Mouse (Mus musculus) olfactory bulb, adult 2 months (tissue): ENCODE measurements at regions not wholly inside any gene's neighbourhood (a gene's known extent, or its start where the extent isn't known, plus 50 kb on each side); places are given as distances from the start of the nearest gene placed in this dataset.

Experiments
- CTCF ChIP-seq: fragments of 200-500 bp; IDR thresholded peaks from 2 replicates; pipeline ENCODE4 v1.5.1; 2012; ENCODE audit warnings: low read depth, mild to moderate bottlenecking, low read length, moderate library complexity; ENCODE audit not compliant: insufficient read depth
- POLR2A ChIP-seq: fragments of 200-500 bp; IDR thresholded peaks from 2 replicates; pipeline ENCODE4 v1.6.1; 2012; ENCODE audit warnings: mild to moderate bottlenecking, low read depth, low read length, moderate library complexity; ENCODE audit not compliant: insufficient read depth

DNA sequence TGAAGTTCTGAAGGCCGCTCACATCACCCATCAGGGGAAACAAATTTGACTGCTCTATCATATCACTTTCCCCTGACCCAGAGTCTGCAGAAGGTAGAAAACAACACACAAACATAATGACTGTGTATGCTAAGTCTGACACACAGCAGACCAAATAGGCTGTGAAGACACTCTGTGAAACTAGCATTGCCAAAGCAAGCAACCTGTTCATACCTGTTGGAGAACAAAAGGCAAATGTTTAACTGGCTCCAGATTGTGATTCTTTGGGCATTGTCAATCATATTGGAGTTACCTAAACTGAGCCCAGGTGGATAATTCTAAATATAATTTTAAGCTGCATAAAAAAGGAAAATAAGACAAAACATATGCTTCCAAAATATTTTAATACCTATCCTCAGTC lies 407.4 kb upstream of the Pik3r1 start:
- TF ChIP-seq CTCF = no peak
- no peak for TF ChIP-seq POLR2A
